Mouse (Mus musculus) midbrain, embryonic 15.5 days (tissue): ENCODE data around the gene Pltp. TPM values are rescaled to one million over a fixed set of nuclear protein-coding genes. Genes with fewer than 3 reads are reported as not detected.
A peak's percentile ranks its signal among the peaks of the same experiment; 100 is the strongest.
"Not testable (repeated sequence)": the region's sequence is repeated elsewhere in the genome, so short reads cannot be mapped to it uniquely, and the experiment has no call there.

ENCODE experiments used
- ATAC-seq: fragments of 200-750 bp; cut with Nextera tagmentation; replicated peaks from 2 replicates; pipeline ENCODE4 v1.8.0; 2017; ENCODE audit warnings: moderate TSS enrichment
- H3K27ac ChIP-seq: fragments of 300-500 bp; sonication (generic); 2 replicates; pipeline ENCODE4 v1.5.1; 2015; ENCODE audit warnings: mild to moderate bottlenecking, inconsistent platforms
- H3K27me3 ChIP-seq: fragments of 300-500 bp; sonication (generic); replicated peaks from 2 replicates; pipeline ENCODE4 v1.6.1; 2015; ENCODE audit warnings: inconsistent platforms
- H3K36me3 ChIP-seq: fragments of 300-500 bp; sonication (generic); replicated peaks from 2 replicates; pipeline ENCODE4 v1.6.1; 2015; ENCODE audit warnings: inconsistent platforms
- H3K4me1 ChIP-seq: fragments of 300-500 bp; sonication (generic); 2 replicates; pipeline ENCODE4 v1.6.1; 2015; ENCODE audit warnings: inconsistent platforms
- H3K4me2 ChIP-seq: fragments of 300-500 bp; sonication (generic); 2 replicates; pipeline ENCODE4 v1.6.1; 2015; ENCODE audit warnings: inconsistent platforms, mild to moderate bottlenecking, moderate library complexity
- H3K4me3 ChIP-seq: fragments of 300-500 bp; sonication (generic); 2 replicates; pipeline ENCODE4 v1.5.1; 2015; ENCODE audit warnings: mild to moderate bottlenecking, inconsistent platforms
- H3K9ac ChIP-seq: fragments of 300-500 bp; sonication (generic); 2 replicates; pipeline ENCODE4 v1.6.1; 2015; ENCODE audit warnings: mild to moderate bottlenecking, inconsistent platforms
- H3K9me3 ChIP-seq: fragments of 300-500 bp; sonication (generic); 2 replicates; pipeline ENCODE4 v1.6.1; 2016; ENCODE audit warnings: inconsistent platforms
- WGBS: fragments of 180-500 bp; shearing (Covaris S2); methylation state at CpG from one replicate; pipeline ENCODE4 v1.1.7; 2015; ENCODE audit warnings: mixed read lengths; 5-methylcytosine and 5-hydroxymethylcytosine counted together
- polyA plus RNA-seq: library from polyadenylated mRNA; unstranded; fragments of >200 nt; fragmentation: Nextera tagmentation; extraction: Ambion mirVana; gene quantifications from 2 replicates; pipeline ENCODE4 v1.2.1, GENCODE M21; 2015

The Pltp gene
- polyA plus RNA-seq, 1 experiment from 2014 or later = 105 TPM

DNA sequence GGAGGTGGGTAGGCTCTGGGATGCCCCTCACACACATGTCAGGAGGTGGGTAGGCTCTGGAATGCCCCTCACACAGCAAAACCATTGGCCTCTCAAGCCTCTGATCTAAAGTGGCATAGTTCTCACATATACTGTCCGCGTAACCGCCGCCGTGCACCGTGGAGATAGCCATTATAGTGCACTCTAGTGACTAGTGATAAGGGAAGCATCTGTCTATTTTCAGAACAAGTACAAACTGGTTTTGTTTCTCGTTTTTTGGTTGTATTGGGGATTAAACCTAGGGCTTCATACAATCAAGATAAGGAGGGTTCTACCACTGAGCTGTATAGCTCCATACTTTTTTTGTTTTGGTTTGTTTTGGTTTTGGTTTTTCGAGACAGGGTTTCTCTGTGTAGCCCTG is 41.7 kb downstream of the Pltp start:
- WGBS = 92% methylated on average over 8 of the region's 8 CpGs
- H3K4me3 ChIP-seq = no peak overlapping the region
- ATAC-seq = no peak

GRCm38 (mm10) chr2:164815348-164815747 is 42.2 kb downstream of the Pltp start:
- ATAC-seq = no peak
- Histone ChIP-seq H3K27ac (no peak overlapping the region), H3K4me3 (no peak overlapping the region), H3K27me3 (no peaks in the 10 kb centered on the region), H3K9me3 (no peaks in the 10 kb centered on the region), H3K4me1 (no peaks in the 10 kb centered on the region), H3K9ac (no peak overlapping the region), H3K4me2 (no peak overlapping the region), H3K36me3 (peaks cover 6% of the 10 kb centered on the region; the same call in 1 of the 2 replicates)
- 89% methylated on average over 5 of the region's 5 CpGs for WGBS

More for the DNA sequence above, 41.7 kb downstream of the Pltp start:
- Histone ChIP-seq H3K4me2 (no peak overlapping the region), H3K9me3 (no peaks in the 10 kb centered on the region), H3K36me3 (peaks cover 10% of the 10 kb centered on the region), H3K27me3 (no peaks in the 10 kb centered on the region), H3K4me1 (no peaks in the 10 kb centered on the region), H3K27ac (no peak overlapping the region), H3K9ac (no peak overlapping the region)

DNA sequence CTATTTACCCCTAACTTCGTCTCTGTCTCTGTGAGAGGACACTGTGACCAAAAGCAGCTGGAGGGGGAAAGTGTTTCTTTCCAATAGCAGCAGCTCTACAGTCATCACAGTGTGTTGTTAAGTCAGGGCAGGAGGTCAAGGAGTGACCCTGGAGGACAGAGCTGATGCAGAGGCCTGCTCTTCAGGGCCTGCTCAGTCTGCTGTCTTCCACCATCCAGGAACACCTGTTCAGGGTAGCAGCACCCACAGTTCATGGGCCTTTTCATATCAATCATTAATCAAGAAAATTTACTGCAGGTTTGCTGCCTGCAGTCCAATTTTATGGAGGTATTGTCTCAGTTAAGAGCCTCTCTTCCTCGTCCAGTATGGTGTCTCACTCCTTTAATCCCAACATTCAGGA is 44.0 kb downstream of the Pltp start:
- 50% methylated on average over 2 of the region's 2 CpGs for WGBS
- no peak overlapping the region for H3K27ac ChIP-seq
- H3K36me3 ChIP-seq = 0 out of 2 replicates have a peak, but pooled peaks cover 3% of the 10 kb centered on the region
- H3K27me3 ChIP-seq = no peaks in the 10 kb centered on the region
- no peaks in the 10 kb centered on the region for H3K4me1 ChIP-seq
- no peaks in the 10 kb centered on the region for H3K9me3 ChIP-seq
- H3K4me3 ChIP-seq = no peak overlapping the region
- H3K9ac ChIP-seq = no peak overlapping the region
- ATAC-seq = no peak
- no peak overlapping the region for H3K4me2 ChIP-seq

DNA sequence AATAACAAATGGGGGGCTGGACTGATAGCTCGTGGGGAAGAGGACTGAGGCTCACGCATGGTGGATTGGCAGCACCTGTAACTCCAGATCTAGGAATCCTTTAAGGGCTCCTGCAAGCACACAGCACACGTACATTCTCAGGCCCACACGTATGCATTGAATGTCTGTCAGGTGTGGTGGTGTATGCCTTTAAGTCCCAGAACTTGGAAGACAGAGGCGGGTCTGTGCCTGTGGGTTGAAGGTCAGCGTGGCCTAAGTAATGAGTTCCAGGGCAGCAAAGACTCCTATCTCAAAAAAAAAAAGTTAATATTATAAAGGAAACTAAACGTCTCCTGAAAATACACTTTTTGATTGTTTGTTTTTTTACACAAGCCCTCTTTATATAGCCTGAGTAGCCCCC is 50.9 kb downstream of the Pltp start:
- H3K9me3 ChIP-seq = no peaks in the 10 kb centered on the region
- H3K4me3 ChIP-seq = no peak overlapping the region
- ATAC-seq = no peak
- H3K4me2 ChIP-seq = peak overlapping the region; percentile 73; the same call in 1 of the 2 replicates
- H3K36me3 ChIP-seq = no peaks in the 10 kb centered on the region
- H3K27me3 ChIP-seq = no peaks in the 10 kb centered on the region
- 85% methylated on average over 7 of the region's 7 CpGs for WGBS
- H3K9ac ChIP-seq = no peak overlapping the region
- H3K27ac ChIP-seq = no peak overlapping the region
- peaks cover 33% of the 10 kb centered on the region for H3K4me1 ChIP-seq

GRCm38 (mm10) chr2:164805332-164805718 is 52.2 kb downstream of the Pltp start:
- H3K9me3 ChIP-seq = no peaks in the 10 kb centered on the region
- peak overlapping the region; percentile 73 for H3K4me2 ChIP-seq
- peaks cover 33% of the 10 kb centered on the region for H3K4me1 ChIP-seq
- H3K4me3 ChIP-seq = peak overlapping the region; percentile 73
- peak overlapping the region; percentile 85 for H3K27ac ChIP-seq
- peak; percentile 61 for ATAC-seq
- H3K36me3 ChIP-seq = no peaks in the 10 kb centered on the region; the same call in 1 of the 2 replicates
- WGBS = 3% methylated on average over 21 of the region's 21 CpGs
- peak overlapping the region; percentile 79 for H3K9ac ChIP-seq
- H3K27me3 ChIP-seq = no peaks in the 10 kb centered on the region

- peak within 1 kb of the TSS; percentile 79 for H3K9ac ChIP-seq
- under 1% methylated on average over 47 of the region's 47 CpGs for WGBS
- no peaks in the 10 kb centered on the region for H3K9me3 ChIP-seq
- H3K4me2 ChIP-seq = peak within 1 kb of the TSS; percentile 73
- ATAC-seq = peak; percentile 96
- H3K36me3 ChIP-seq = no peaks in the 10 kb centered on the region; the same call in 1 of the 2 replicates
- peaks cover 33% of the 10 kb centered on the region for H3K4me1 ChIP-seq
- H3K27ac ChIP-seq = peak within 1 kb of the TSS; percentile 85
- H3K4me3 ChIP-seq = peak within 1 kb of the TSS; percentile 73
- H3K27me3 ChIP-seq = no peaks in the 10 kb centered on the region
Measured at GRCm38 (mm10) chr2:164804533-164805331, 52.8 kb downstream of the Pltp start, which contains the start of the genes Acot8 and Zswim3. Acot8 (minus strand) TSS chr2:164804882. Zswim3 (plus strand) TSS chr2:164805098.

DNA sequence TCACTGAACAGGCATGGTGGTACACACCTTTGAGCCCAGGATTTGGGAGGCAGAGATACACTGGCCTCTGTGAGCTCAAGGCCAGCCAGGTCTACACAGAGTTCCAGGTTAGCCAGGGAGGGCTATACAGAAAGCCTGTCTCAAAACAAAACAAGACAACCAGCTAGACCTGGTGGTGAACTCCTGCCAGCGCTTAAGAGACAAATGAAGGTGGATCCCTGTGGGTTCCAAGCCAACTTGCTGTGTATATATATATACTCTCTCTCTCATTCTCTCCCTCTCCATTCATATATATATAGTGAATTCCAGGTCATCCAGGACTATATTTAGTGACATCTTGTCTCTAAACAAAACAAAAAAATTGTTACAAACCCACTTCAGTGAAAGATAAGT is 53.6 kb downstream of the Pltp start:
- H3K36me3 ChIP-seq = no peaks in the 10 kb centered on the region; the same call in 1 of the 2 replicates
- no peaks in the 10 kb centered on the region for H3K9me3 ChIP-seq
- no peaks in the 10 kb centered on the region for H3K27me3 ChIP-seq
- ATAC-seq = no peak
- H3K27ac ChIP-seq = peak overlapping the region; percentile 82; the same call in 1 of the 2 replicates
- peaks cover 33% of the 10 kb centered on the region for H3K4me1 ChIP-seq
- peak overlapping the region; percentile 63 for H3K4me2 ChIP-seq
- H3K9ac ChIP-seq = peak overlapping the region; percentile 67
- peak overlapping the region; percentile 73 for H3K4me3 ChIP-seq
- WGBS = 68% methylated on average over 1 of the region's 1 CpGs

- peak overlapping the region; percentile 63 for H3K4me2 ChIP-seq
- no peaks in the 10 kb centered on the region for H3K27me3 ChIP-seq
- H3K4me1 ChIP-seq = peaks cover 33% of the 10 kb centered on the region
- peak overlapping the region; percentile 67; the same call in 1 of the 2 replicates for H3K9ac ChIP-seq
- no peaks in the 10 kb centered on the region; the same call in 1 of the 2 replicates for H3K36me3 ChIP-seq
- WGBS = 93% methylated on average over 16 of the region's 16 CpGs
- no peak for ATAC-seq
- peak overlapping the region; percentile 73 for H3K4me3 ChIP-seq
- no peaks in the 10 kb centered on the region for H3K9me3 ChIP-seq
- no peak overlapping the region for H3K27ac ChIP-seq
Measured at GRCm38 (mm10) chr2:164803201-164803920, 54.1 kb downstream of the Pltp start.

- no peak overlapping the region for H3K27ac ChIP-seq
- H3K9me3 ChIP-seq = no peaks in the 10 kb centered on the region
- H3K36me3 ChIP-seq = peaks cover 14% of the 10 kb centered on the region; the same call in 1 of the 2 replicates
- peaks cover 15% of the 10 kb centered on the region for H3K4me1 ChIP-seq
- WGBS = 94% methylated on average over 13 of the region's 13 CpGs
- no peaks in the 10 kb centered on the region for H3K27me3 ChIP-seq
- ATAC-seq = no peak
- no peak overlapping the region for H3K4me2 ChIP-seq
- no peak overlapping the region for H3K4me3 ChIP-seq
- H3K9ac ChIP-seq = no peak overlapping the region
Measured at GRCm38 (mm10) chr2:164800252-164801004, 57.1 kb downstream of the Pltp start.

DNA sequence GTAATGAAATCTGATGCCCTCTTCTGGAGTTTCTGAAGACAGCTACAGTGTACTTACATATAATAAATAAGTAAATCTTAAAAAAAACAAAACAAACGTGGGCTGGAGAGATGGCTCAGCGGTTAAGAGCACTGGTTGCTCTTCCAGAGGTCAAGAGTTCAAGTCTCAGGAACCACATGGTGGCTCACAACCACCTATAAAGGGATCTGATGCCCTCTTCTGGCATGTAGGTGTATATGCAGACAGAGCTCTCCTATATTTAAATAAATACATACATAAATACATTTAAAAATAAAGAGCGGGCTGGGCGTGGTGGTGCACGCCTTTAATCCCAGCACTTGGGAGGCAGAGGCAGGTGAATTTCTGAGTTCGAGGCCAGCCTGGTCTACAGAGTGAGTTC is 59.0 kb downstream of the Pltp start:
- not testable (repeated sequence) for H3K9me3 ChIP-seq, H3K27me3 ChIP-seq, H3K27ac ChIP-seq, H3K4me1 ChIP-seq, H3K4me3 ChIP-seq, ATAC-seq, H3K9ac ChIP-seq, H3K4me2 ChIP-seq
- WGBS = 89% methylated on average over 6 of the region's 6 CpGs
- peaks cover 20% of the 10 kb centered on the region for H3K36me3 ChIP-seq

DNA sequence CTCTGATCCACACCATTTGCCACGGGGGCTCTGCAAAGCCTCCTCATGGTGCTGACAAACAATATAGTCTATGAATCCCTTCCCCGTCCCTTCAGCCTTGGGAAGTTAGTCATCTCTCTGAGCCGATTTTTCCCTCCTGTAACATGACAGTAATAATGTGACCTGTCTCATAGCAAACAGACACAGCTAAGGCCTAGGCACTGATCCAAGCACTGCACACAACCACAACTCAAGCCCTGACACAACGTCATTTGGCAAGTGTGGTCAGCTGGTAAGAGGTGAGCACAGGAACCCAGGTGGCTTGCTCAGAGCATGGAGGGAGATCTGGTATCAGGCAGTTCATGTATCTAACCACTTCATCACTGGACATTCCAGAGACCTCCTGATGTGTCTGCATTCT is 61.6 kb downstream of the Pltp start:
- Histone ChIP-seq H3K9ac (no peak overlapping the region), H3K4me1 (no peaks in the 10 kb centered on the region), H3K36me3 (peaks cover 26% of the 10 kb centered on the region), H3K9me3 (no peaks in the 10 kb centered on the region), H3K27ac (no peak overlapping the region), H3K27me3 (no peaks in the 10 kb centered on the region), H3K4me3 (no peak overlapping the region), H3K4me2 (no peak overlapping the region)
- no peak for ATAC-seq
- WGBS = 85% methylated on average over 4 of the region's 4 CpGs

DNA sequence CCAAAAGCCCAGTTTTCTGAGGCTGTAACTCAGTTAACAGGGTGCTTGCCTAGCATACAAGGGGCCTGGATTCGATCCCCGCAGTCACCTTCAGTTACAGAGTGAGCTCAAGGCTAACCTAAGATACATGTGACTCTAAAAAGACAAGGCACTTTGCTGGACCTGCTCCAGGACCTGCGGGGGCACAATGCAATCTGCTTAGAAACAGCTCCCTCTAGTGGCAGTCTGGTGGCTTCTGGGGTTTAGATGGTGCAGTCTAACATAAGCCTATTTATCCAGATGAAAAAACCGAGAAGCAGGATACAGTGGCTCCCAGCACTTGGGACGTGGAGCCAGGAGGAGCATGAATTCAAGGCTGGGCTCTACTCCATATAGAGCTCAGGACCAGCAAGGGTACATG is 63.2 kb downstream of the Pltp start:
- WGBS = 33% methylated on average over 5 of the region's 5 CpGs
- 0 out of 2 replicates have a peak overlapping the region, but pooled peaks have one; percentile 31 for H3K27ac ChIP-seq
- H3K9me3 ChIP-seq = no peaks in the 10 kb centered on the region
- H3K27me3 ChIP-seq = no peaks in the 10 kb centered on the region
- H3K4me1 ChIP-seq = no peaks in the 10 kb centered on the region
- no peak overlapping the region for H3K9ac ChIP-seq
- no peak for ATAC-seq
- H3K4me3 ChIP-seq = no peak overlapping the region
- no peak overlapping the region for H3K4me2 ChIP-seq
- peaks cover 26% of the 10 kb centered on the region for H3K36me3 ChIP-seq
